Mouse (Mus musculus): ENCODE data around the gene Cops4. TPM values are rescaled to one million over a fixed set of nuclear protein-coding genes. Genes with fewer than 3 reads are reported as not detected.

The Cops4 gene
- polyA plus RNA-seq, 1 experiment from 2014 or later: 185 TPM

- 96% methylated on average over 4 of the region's 4 CpGs for WGBS
- H3K27me3 ChIP-seq: no peaks in the 10 kb centered on the region
- no peak overlapping the region for H3K9ac ChIP-seq
- no peak overlapping the region for H3K27ac ChIP-seq
- no peaks in the 10 kb centered on the region for H3K9me3 ChIP-seq (replicated peaks)
- H3K4me1 ChIP-seq: no peaks in the 10 kb centered on the region
- peaks cover 52% of the 10 kb centered on the region for H3K36me3 ChIP-seq
- H3K4me2 ChIP-seq (replicated peaks): no peak overlapping the region
- no peak overlapping the region for H3K4me3 ChIP-seq
- ATAC-seq (ENCODE audit: low FRiP score): no peak
Observed at GRCm38 (mm10) chr5:100549311-100549710, 31.2 kb downstream of the Cops4 start.

GRCm38 (mm10) chr5:100550151-100550550 is 32.0 kb downstream of the Cops4 start:
- Histone ChIP-seq H3K27me3 (no peaks in the 10 kb centered on the region), H3K9ac (no peak overlapping the region), H3K9me3 (replicated peaks) (no peaks in the 10 kb centered on the region), H3K4me1 (no peaks in the 10 kb centered on the region), H3K4me2 (replicated peaks) (no peak overlapping the region), H3K4me3 (no peak overlapping the region), H3K27ac (no peak overlapping the region), H3K36me3 (peaks cover 45% of the 10 kb centered on the region)
- no peak for ATAC-seq (ENCODE audit: low FRiP score)
- WGBS: 95% methylated on average over 1 of the region's 1 CpGs

GRCm38 (mm10) chr5:100551952-100552351 is 33.8 kb downstream of the Cops4 start:
- ATAC-seq (ENCODE audit: low FRiP score): no peak
- 74% methylated on average over 2 of the region's 2 CpGs for WGBS
- H3K4me1 ChIP-seq: no peaks in the 10 kb centered on the region
- no peak overlapping the region for H3K4me3 ChIP-seq
- H3K36me3 ChIP-seq: peaks cover 30% of the 10 kb centered on the region
- H3K9ac ChIP-seq: no peak overlapping the region
- H3K27ac ChIP-seq: no peak overlapping the region
- H3K4me2 ChIP-seq (replicated peaks): no peak overlapping the region
- no peaks in the 10 kb centered on the region for H3K27me3 ChIP-seq
- H3K9me3 ChIP-seq (replicated peaks): no peaks in the 10 kb centered on the region

DNA sequence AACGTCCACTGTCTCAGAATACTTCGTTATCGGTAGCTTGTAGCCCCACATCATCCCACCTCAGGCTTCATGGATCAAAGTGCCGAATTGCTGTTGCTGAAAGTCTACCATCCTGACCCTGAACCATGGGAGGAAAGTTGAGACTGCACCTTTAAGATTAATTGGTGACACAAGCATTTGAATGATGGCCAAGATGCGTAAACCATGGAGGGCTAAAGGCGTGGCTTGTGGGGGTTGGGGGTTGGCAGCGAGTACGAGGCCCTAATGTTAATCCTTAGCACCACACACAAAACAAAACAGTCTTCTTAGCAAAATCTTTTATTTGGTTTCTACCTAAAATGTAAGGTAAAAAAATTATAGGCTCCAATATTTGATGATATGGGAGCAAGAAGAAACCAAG is 35.3 kb downstream of the Cops4 start:
- WGBS: 79% methylated on average over 8 of the region's 8 CpGs
- Histone ChIP-seq H3K36me3 (peaks cover 15% of the 10 kb centered on the region), H3K4me1 (no peaks in the 10 kb centered on the region), H3K9me3 (replicated peaks) (no peaks in the 10 kb centered on the region), H3K27ac (no peak overlapping the region), H3K27me3 (no peaks in the 10 kb centered on the region), H3K4me3 (no peak overlapping the region), H3K4me2 (replicated peaks) (no peak overlapping the region), H3K9ac (no peak overlapping the region)
- ATAC-seq (ENCODE audit: low FRiP score): no peak

DNA sequence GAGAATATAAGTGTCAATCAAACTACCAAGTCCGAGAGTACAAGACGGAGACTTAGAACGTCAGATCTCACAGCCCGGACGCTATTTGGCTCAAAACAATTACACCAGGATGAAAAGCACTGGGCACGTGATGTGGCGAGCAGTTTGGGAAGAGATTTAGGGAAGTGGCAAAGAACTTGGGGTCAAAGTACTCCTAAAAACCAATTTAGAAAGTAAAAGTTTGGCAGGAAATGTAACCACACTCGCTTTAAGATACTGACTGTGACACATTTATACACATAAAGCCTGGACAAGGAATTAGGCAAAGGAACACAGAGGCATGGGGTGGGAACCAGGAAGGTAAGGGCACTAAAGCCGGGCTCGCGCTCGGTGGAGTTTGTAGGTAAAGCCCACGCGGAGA is 38.9 kb downstream of the Cops4 start:
- no peaks in the 10 kb centered on the region for H3K9me3 ChIP-seq (replicated peaks)
- H3K4me3 ChIP-seq: no peak overlapping the region
- H3K4me1 ChIP-seq: no peaks in the 10 kb centered on the region
- H3K9ac ChIP-seq: no peak overlapping the region
- no peak for ATAC-seq (ENCODE audit: low FRiP score)
- WGBS: 86% methylated on average over 14 of the region's 14 CpGs
- no peaks in the 10 kb centered on the region for H3K36me3 ChIP-seq
- H3K4me2 ChIP-seq (replicated peaks): no peak overlapping the region
- no peak overlapping the region for H3K27ac ChIP-seq
- no peaks in the 10 kb centered on the region for H3K27me3 ChIP-seq

- ATAC-seq (ENCODE audit: low FRiP score): no peak
- H3K4me1 ChIP-seq: no peaks in the 10 kb centered on the region
- 85% methylated on average over 9 of the region's 9 CpGs for WGBS
Observed at GRCm38 (mm10) chr5:100557537-100557936, 39.4 kb downstream of the Cops4 start.

DNA sequence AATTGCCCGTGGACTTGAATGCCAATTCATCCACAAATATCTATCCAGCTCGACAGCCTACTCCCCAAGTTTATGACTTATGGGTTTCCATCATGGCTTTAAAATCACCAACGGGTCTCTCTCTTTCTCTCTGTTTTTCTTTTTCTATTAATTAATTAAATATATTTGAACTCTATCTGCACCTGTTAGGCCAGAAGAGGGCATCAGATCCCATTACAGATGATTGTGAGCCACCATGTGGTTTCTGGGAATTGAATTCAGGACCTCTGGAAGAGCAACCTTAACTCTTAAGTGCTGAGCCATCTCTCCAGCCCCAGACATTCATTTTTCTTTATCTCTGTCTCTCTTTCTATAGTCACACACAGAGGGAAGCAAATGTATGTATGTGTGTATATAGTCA is 40.7 kb downstream of the Cops4 start:
- no peak for ATAC-seq (ENCODE audit: low FRiP score)
- Histone ChIP-seq H3K4me2 (replicated peaks) (no peak overlapping the region), H3K9me3 (replicated peaks) (no peaks in the 10 kb centered on the region), H3K36me3 (no peaks in the 10 kb centered on the region), H3K4me1 (no peaks in the 10 kb centered on the region), H3K27me3 (no peaks in the 10 kb centered on the region), H3K4me3 (no peak overlapping the region), H3K27ac (no peak overlapping the region), H3K9ac (no peak overlapping the region)
- WGBS: 88% methylated on average over 3 of the region's 3 CpGs

More at GRCm38 (mm10) chr5:100557537-100557936, 39.4 kb downstream of the Cops4 start:
- Histone ChIP-seq H3K27me3 (no peaks in the 10 kb centered on the region), H3K4me3 (no peak overlapping the region), H3K27ac (no peak overlapping the region), H3K36me3 (no peaks in the 10 kb centered on the region), H3K9me3 (replicated peaks) (no peaks in the 10 kb centered on the region), H3K9ac (no peak overlapping the region), H3K4me2 (replicated peaks) (no peak overlapping the region)

- no peak overlapping the region for H3K4me3 ChIP-seq
- no peaks in the 10 kb centered on the region for H3K9me3 ChIP-seq (replicated peaks)
- H3K27ac ChIP-seq: no peak overlapping the region
- H3K4me2 ChIP-seq (replicated peaks): no peak overlapping the region
- WGBS: 96% methylated on average over 7 of the region's 7 CpGs
- no peaks in the 10 kb centered on the region for H3K36me3 ChIP-seq
- no peak overlapping the region for H3K9ac ChIP-seq
- no peaks in the 10 kb centered on the region for H3K27me3 ChIP-seq
- H3K4me1 ChIP-seq: no peaks in the 10 kb centered on the region
- ATAC-seq (ENCODE audit: low FRiP score): no peak
Observed at GRCm38 (mm10) chr5:100559357-100559756, 41.2 kb downstream of the Cops4 start.

DNA sequence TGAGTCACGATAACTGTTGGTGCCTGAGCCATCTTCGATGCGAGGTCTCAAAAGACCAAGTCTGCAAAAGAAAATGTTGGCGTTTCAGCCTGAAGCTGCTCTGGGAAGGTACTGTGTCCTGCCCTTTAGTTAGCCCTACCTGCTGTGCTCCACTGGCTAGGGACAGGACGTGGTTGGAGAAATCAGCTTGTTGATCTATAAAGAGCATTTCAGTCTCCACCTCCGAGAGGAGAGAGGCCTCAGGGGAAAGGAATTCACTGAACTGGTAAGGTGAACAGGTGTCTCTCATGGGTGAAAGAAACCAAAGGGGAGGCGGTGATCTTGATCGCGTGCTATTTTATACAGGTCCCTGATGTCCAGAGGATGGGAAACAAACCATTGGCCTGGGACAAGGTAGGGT is 44.6 kb downstream of the Cops4 start:
- H3K9ac ChIP-seq: no peak overlapping the region
- WGBS: 82% methylated on average over 9 of the region's 9 CpGs
- H3K27me3 ChIP-seq: no peaks in the 10 kb centered on the region
- H3K4me2 ChIP-seq (replicated peaks): no peak overlapping the region
- no peak for ATAC-seq (ENCODE audit: low FRiP score)
- no peak overlapping the region for H3K27ac ChIP-seq
- no peak overlapping the region for H3K4me3 ChIP-seq
- no peaks in the 10 kb centered on the region for H3K36me3 ChIP-seq
- H3K9me3 ChIP-seq (replicated peaks): no peaks in the 10 kb centered on the region
- H3K4me1 ChIP-seq: no peaks in the 10 kb centered on the region

DNA sequence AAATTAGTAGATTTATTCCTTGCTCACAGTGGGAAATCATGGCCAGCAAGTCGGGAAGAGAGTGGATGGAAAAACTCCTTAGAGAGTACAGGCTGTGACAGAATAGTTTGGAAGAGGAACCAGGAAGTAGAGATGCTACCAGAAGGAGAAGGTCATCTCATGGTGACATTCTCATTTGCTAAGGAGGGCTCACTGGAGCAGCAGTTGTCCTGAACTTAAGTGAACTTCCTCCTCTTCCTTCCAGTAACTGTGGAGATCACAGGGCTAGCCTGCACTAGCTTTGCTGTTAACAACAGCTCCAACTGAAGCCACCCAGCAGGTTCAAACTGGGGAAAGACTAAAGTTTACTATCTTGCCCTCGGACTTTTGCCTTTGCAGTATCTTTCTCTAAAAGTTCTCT is 48.7 kb downstream of the Cops4 start:
- no peaks in the 10 kb centered on the region for H3K36me3 ChIP-seq
- H3K4me1 ChIP-seq: no peaks in the 10 kb centered on the region
- no peak overlapping the region for H3K4me2 ChIP-seq (replicated peaks)
- H3K27me3 ChIP-seq: no peaks in the 10 kb centered on the region
- no peak overlapping the region for H3K27ac ChIP-seq
- H3K9me3 ChIP-seq (replicated peaks): no peaks in the 10 kb centered on the region
- no peak overlapping the region for H3K9ac ChIP-seq
- H3K4me3 ChIP-seq: no peak overlapping the region
- WGBS: 80% methylated on average over 2 of the region's 2 CpGs
- ATAC-seq (ENCODE audit: low FRiP score): no peak

DNA sequence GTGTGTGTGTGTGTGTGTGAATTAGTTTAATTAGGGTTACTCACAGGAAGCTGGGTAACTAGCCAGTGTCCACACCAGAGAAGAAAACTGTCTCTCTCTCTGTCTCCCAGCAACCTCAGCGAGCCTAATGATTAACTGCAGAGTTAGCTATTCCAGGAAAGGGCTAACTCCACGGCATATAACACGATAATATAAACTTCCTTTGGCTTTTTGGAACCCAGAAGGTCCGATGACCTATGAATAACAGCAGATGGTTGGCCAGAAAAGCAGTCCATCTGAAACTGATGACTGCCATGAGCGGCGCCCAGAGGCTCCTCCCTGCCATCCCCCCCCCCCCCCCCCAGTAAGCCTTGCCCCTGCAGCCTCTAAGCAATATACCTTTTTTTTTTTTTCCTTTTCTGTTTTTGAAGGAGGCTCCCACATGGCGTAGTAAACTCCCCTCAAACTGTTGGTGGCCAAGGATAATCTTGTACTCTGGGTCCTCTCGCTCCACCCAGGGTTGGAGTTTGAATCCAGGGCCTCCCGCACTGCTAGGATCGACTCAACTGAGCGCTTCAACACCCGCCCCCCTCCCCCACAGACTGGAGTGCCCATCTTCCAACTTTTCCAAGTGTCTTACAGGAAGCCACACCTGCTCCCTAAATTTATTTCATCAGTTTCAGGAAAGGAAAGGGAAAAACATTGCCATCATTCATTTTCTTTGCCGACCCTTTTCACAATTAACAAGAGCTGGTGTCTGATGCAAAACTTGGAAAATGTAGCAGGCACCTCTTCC is 49.3 kb downstream of the Cops4 start:
- H3K9ac ChIP-seq: no peak overlapping the region
- H3K9me3 ChIP-seq (replicated peaks): no peaks in the 10 kb centered on the region
- H3K4me3 ChIP-seq: no peak overlapping the region
- H3K4me2 ChIP-seq (replicated peaks): no peak overlapping the region
- H3K27me3 ChIP-seq: no peaks in the 10 kb centered on the region
- no peak overlapping the region for H3K27ac ChIP-seq
- no peak for ATAC-seq (ENCODE audit: low FRiP score)
- H3K36me3 ChIP-seq: no peaks in the 10 kb centered on the region
- 81% methylated on average over 13 of the region's 13 CpGs for WGBS
- no peaks in the 10 kb centered on the region for H3K4me1 ChIP-seq

DNA sequence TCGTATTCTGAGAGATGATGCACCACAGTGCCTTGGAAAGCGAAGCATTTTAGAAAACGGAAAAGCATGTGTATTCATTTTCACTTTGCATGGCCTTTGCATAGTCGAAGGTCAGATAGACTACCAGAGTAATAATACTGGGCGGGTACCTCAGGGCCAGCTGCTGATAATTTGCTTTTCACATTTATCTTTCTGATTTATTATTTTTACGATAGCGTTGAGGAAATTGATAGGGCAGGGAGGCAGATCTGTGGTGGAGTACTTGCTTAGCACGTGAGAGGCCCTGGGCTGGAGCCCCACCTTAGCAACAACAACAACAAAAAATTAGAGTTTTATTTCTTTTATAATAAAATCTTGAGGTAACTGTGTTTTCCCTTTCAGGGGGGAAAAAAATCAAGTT is 50.1 kb downstream of the Cops4 start:
- Histone ChIP-seq H3K9me3 (replicated peaks) (no peaks in the 10 kb centered on the region), H3K9ac (no peak overlapping the region), H3K4me2 (replicated peaks) (no peak overlapping the region), H3K4me1 (no peaks in the 10 kb centered on the region), H3K36me3 (no peaks in the 10 kb centered on the region), H3K4me3 (no peak overlapping the region), H3K27me3 (no peaks in the 10 kb centered on the region), H3K27ac (no peak overlapping the region)
- WGBS: 87% methylated on average over 8 of the region's 8 CpGs
- no peak for ATAC-seq (ENCODE audit: low FRiP score)

DNA sequence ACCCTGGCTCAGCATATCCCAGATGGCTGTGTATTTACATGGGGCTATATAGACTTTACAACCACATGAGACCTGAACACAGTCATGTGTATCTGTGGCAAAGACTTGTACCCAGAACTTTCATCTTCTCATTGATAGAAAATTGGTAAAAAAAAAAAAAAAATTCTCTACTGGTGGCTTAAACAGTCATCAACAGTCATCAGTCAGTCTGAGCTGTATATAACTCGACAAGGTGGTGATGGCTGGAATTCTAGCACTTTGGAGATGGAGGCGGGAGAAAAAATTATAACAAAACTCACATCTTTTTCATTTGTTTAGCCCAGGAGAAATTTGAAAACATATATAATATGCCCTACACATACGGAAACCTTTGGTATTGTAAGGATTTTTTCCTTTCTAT is 50.7 kb downstream of the Cops4 start:
- no peak overlapping the region for H3K4me3 ChIP-seq
- no peaks in the 10 kb centered on the region for H3K36me3 ChIP-seq
- H3K9me3 ChIP-seq (replicated peaks): no peaks in the 10 kb centered on the region
- no peak overlapping the region for H3K9ac ChIP-seq
- 85% methylated on average over 3 of the region's 3 CpGs for WGBS
- H3K4me1 ChIP-seq: no peaks in the 10 kb centered on the region
- no peaks in the 10 kb centered on the region for H3K27me3 ChIP-seq
- H3K27ac ChIP-seq: no peak overlapping the region
- ATAC-seq (ENCODE audit: low FRiP score): no peak
- H3K4me2 ChIP-seq (replicated peaks): no peak overlapping the region

All from hindbrain, embryonic 12.5 days (tissue).